Mouse (Mus musculus) gonadal fat pad, adult 2 months (tissue): ENCODE data around the gene Gnb1. TPM values are rescaled to one million over a fixed set of nuclear protein-coding genes. Genes with fewer than 3 reads are reported as not detected.
"Not testable (repeated sequence)": the region's sequence is repeated elsewhere in the genome, so short reads cannot be mapped to it uniquely, and the experiment has no call there.

Experiments
- DNase-seq: peaks from one replicate; pipeline ENCODE4 v3.0.0-alpha.2; 2012; ENCODE audit warnings: low read depth
- polyA plus RNA-seq: library from polyadenylated mRNA; depleted of rRNA; stranded (reverse); fragments of >200 nt; gene quantifications from 2 replicates; pipeline ENCODE4 v1.2.3, GENCODE M21; 2012; rRNA removed

Gene Gnb1
- polyA plus RNA-seq, result 663 and 820 TPM in 2 replicates

GRCm38 (mm10) chr4:155490990-155491504 is at the start of gene Gnb1:
Gene Gnb1, plus strand, starts transcription at chr4:155491361.
- no peak for DNase-seq

- DNase-seq, result no peak
These were observed 48.4 kb upstream of the Gnb1 start for GRCm38 (mm10) chr4:155442808-155443207.

GRCm38 (mm10) chr4:155451597-155451996 is 39.6 kb upstream of the Gnb1 start:
- no peak for DNase-seq

- no peak for DNase-seq
These were observed 32.6 kb upstream of the Gnb1 start for GRCm38 (mm10) chr4:155458575-155458974.

- no peak for DNase-seq
These were observed 28.1 kb upstream of the Gnb1 start for GRCm38 (mm10) chr4:155463050-155463449.

GRCm38 (mm10) chr4:155463611-155464010 is 27.6 kb upstream of the Gnb1 start:
- DNase-seq, result no peak

GRCm38 (mm10) chr4:155464061-155464460 is 27.1 kb upstream of the Gnb1 start:
- no peak for DNase-seq

GRCm38 (mm10) chr4:155465607-155466006 is 25.6 kb upstream of the Gnb1 start:
- no peak for DNase-seq

GRCm38 (mm10) chr4:155466080-155466479 is 25.1 kb upstream of the Gnb1 start:
- no peak for DNase-seq

- no peak for DNase-seq
These were observed 23.7 kb upstream of the Gnb1 start for GRCm38 (mm10) chr4:155467237-155468010.

- no peak for DNase-seq
These were observed 22.2 kb upstream of the Gnb1 start, which contains the start of gene Tmem52 for GRCm38 (mm10) chr4:155468952-155469351. Gene Tmem52, plus strand, starts transcription at chr4:155469114.

- DNase-seq, result no peak
These were observed 21.4 kb upstream of the Gnb1 start for GRCm38 (mm10) chr4:155469590-155470262.

- DNase-seq, result no peak
These were observed 20.8 kb upstream of the Gnb1 start for GRCm38 (mm10) chr4:155470263-155470953.

- DNase-seq, result no peak
These were observed 20.2 kb upstream of the Gnb1 start for GRCm38 (mm10) chr4:155470997-155471396.

- no peak for DNase-seq
These were observed 19.8 kb upstream of the Gnb1 start for GRCm38 (mm10) chr4:155471406-155471805.

- no peak for DNase-seq
These were observed 18.4 kb upstream of the Gnb1 start for GRCm38 (mm10) chr4:155472716-155473290.

- DNase-seq, result no peak
These were observed 17.8 kb upstream of the Gnb1 start for GRCm38 (mm10) chr4:155473319-155473718.

GRCm38 (mm10) chr4:155473796-155474195 is 17.4 kb upstream of the Gnb1 start:
- not testable (repeated sequence) for DNase-seq

GRCm38 (mm10) chr4:155481381-155482124 is 9.6 kb upstream of the Gnb1 start:
- DNase-seq, result no peak

- DNase-seq, result no peak
These were observed 9.1 kb upstream of the Gnb1 start for GRCm38 (mm10) chr4:155482125-155482480.
